Mouse (Mus musculus) hindbrain, embryonic 16.5 days (tissue): ENCODE results near the gene Jak1. TPM values are rescaled to one million over a fixed set of nuclear protein-coding genes. Genes with fewer than 3 reads are reported as not detected.
A peak's percentile ranks its signal among the peaks of the same experiment; 100 is the strongest.

Source experiments
- ATAC-seq: fragments of 200-750 bp; cut with Nextera tagmentation; 2 replicates; pipeline ENCODE4 v1.8.0; 2017; ENCODE audit warnings: moderate TSS enrichment, moderate library complexity
- H3K27ac ChIP-seq: fragments of 300-500 bp; sonication (generic); 2 replicates; pipeline ENCODE4 v1.5.1; 2014; ENCODE audit warnings: low read depth, mild to moderate bottlenecking, control low read depth, low read length, moderate library complexity
- H3K27me3 ChIP-seq: fragments of 300-500 bp; sonication (generic); replicated peaks from 2 replicates; pipeline ENCODE4 v1.6.1; 2014; ENCODE audit warnings: low read length; ENCODE audit not compliant: control insufficient read depth, insufficient read depth
- H3K36me3 ChIP-seq: fragments of 300-500 bp; sonication (generic); 2 replicates; pipeline ENCODE4 v1.6.1; 2014; ENCODE audit warnings: mild to moderate bottlenecking, low read length, moderate library complexity, mixed read lengths; ENCODE audit not compliant: control insufficient read depth, insufficient read depth
- H3K4me1 ChIP-seq: fragments of 300-500 bp; sonication (generic); 2 replicates; pipeline ENCODE4 v1.6.1; 2014; ENCODE audit warnings: low read depth, low read length; ENCODE audit not compliant: control insufficient read depth, insufficient read depth
- H3K4me2 ChIP-seq: fragments of 300-500 bp; sonication (generic); 2 replicates; pipeline ENCODE4 v1.6.1; 2014; ENCODE audit warnings: mild to moderate bottlenecking, low read length, control low read depth, moderate library complexity
- H3K4me3 ChIP-seq: fragments of 300-500 bp; sonication (generic); 2 replicates; pipeline ENCODE4 v1.5.1; 2014; ENCODE audit warnings: mild to moderate bottlenecking, low read length, control low read depth, moderate library complexity
- H3K9ac ChIP-seq: fragments of 300-500 bp; sonication (generic); 2 replicates; pipeline ENCODE4 v1.6.1; 2014; ENCODE audit warnings: low read depth, mild to moderate bottlenecking, control low read depth, low read length, moderate library complexity
- H3K9me3 ChIP-seq: fragments of 300-500 bp; sonication (generic); 2 replicates; pipeline ENCODE4 v1.6.1; 2014; ENCODE audit warnings: mild to moderate bottlenecking, low read length, moderate library complexity; ENCODE audit not compliant: control insufficient read depth
- WGBS: fragments of 180-500 bp; shearing (Covaris S2); extraction: QIAGEN DNeasy Blood & Tissue Kit; methylation state at CpG from one replicate; pipeline ENCODE4 v1.1.7; 2014; 5-methylcytosine and 5-hydroxymethylcytosine counted together
- polyA plus RNA-seq: library from polyadenylated mRNA; unstranded; fragments of >200 nt; fragmentation: Nextera tagmentation; extraction: Ambion mirVana; gene quantifications from 2 replicates; pipeline ENCODE4 v1.2.1, GENCODE M21; 2015

The Jak1 gene
- polyA plus RNA-seq, 1 experiment from 2014 or later: 89.4 TPM

GRCm38 (mm10) chr4:101217026-101217540 lies 48.0 kb downstream of the Jak1 start:
- H3K9ac ChIP-seq: no peak overlapping the region
- no peak for ATAC-seq
- H3K27ac ChIP-seq: no peak overlapping the region
- no peak overlapping the region for H3K4me2 ChIP-seq
- 81% methylated on average over 2 of the region's 2 CpGs for WGBS
- no peaks in the 10 kb centered on the region for H3K27me3 ChIP-seq
- H3K4me3 ChIP-seq: no peak overlapping the region
- H3K4me1 ChIP-seq: no peaks in the 10 kb centered on the region
- H3K9me3 ChIP-seq: no peaks in the 10 kb centered on the region
- H3K36me3 ChIP-seq: no peaks in the 10 kb centered on the region

GRCm38 (mm10) chr4:101216286-101216685 lies 48.8 kb downstream of the Jak1 start:
- no peaks in the 10 kb centered on the region for H3K27me3 ChIP-seq
- H3K9ac ChIP-seq: no peak overlapping the region
- no peak overlapping the region for H3K4me3 ChIP-seq
- 93% methylated on average over 4 of the region's 4 CpGs for whole genome bisulfite sequencing
- H3K36me3 ChIP-seq: no peaks in the 10 kb centered on the region
- no peak for ATAC-seq
- no peaks in the 10 kb centered on the region for H3K4me1 ChIP-seq
- H3K4me2 ChIP-seq: no peak overlapping the region
- no peaks in the 10 kb centered on the region for H3K9me3 ChIP-seq
- H3K27ac ChIP-seq: no peak overlapping the region

DNA sequence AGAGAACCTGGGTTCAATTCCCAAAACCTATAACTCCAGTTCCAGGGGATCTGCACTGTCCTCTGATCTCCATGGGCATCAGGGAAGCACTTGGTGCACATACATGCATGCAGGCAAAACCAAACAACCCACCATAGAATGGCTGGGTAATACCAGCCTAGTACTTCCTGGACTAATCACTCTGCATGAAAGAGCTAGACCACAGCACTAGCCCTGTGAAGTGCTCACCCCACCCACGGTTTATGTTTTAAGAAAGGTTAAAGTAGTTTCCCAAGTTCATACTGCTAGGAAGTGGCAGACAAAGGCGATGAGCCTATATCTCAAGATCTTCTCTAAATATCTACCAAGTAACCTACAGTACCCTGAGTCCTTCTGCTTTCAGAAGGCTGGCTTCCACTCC lies 51.6 kb downstream of the Jak1 start:
- no peak overlapping the region for H3K4me3 ChIP-seq
- no peaks in the 10 kb centered on the region for H3K27me3 ChIP-seq
- H3K36me3 ChIP-seq: no peaks in the 10 kb centered on the region
- no peak overlapping the region for H3K27ac ChIP-seq
- no peaks in the 10 kb centered on the region for H3K9me3 ChIP-seq
- no peak overlapping the region for H3K4me2 ChIP-seq
- 81% methylated on average over 2 of the region's 2 CpGs for WGBS
- H3K4me1 ChIP-seq: no peaks in the 10 kb centered on the region
- no peak for ATAC-seq
- H3K9ac ChIP-seq: no peak overlapping the region

GRCm38 (mm10) chr4:101207492-101207891 lies 57.6 kb downstream of the Jak1 start:
- H3K4me1 ChIP-seq: no peaks in the 10 kb centered on the region
- no peak overlapping the region for H3K4me3 ChIP-seq
- H3K4me2 ChIP-seq: no peak overlapping the region
- no peaks in the 10 kb centered on the region for H3K27me3 ChIP-seq
- no peaks in the 10 kb centered on the region for H3K9me3 ChIP-seq
- H3K36me3 ChIP-seq: no peaks in the 10 kb centered on the region
- H3K9ac ChIP-seq: no peak overlapping the region
- 82% methylated on average over 2 of the region's 2 CpGs for WGBS
- no peak overlapping the region for H3K27ac ChIP-seq
- ATAC-seq: no peak

GRCm38 (mm10) chr4:101203518-101203917 lies 61.6 kb downstream of the Jak1 start:
- H3K27ac ChIP-seq: no peak overlapping the region
- WGBS: 81% methylated on average over 1 of the region's 1 CpGs

DNA sequence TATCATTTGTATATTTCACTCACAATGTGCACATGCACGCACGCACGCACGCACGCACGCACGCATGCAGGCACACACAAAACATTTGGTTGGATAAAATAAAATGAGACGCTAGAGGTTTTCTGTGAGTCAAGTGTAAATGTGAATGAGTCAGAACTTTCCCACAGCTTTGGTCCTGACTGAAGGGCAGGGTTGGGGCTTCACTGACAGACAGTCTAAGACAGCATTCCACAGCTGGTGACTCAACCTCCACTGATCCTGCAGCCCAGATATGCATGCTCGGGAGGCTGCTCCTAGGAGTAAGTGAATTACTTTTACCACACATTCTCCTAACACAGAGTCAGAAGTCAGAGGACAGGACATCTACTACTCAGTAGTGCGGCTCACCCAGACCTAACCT lies 62.5 kb downstream of the Jak1 start:
- ATAC-seq: no peak

More at GRCm38 (mm10) chr4:101203518-101203917, 61.6 kb downstream of the Jak1 start:
- no peak overlapping the region for H3K4me2 ChIP-seq
- H3K9ac ChIP-seq: no peak overlapping the region
- H3K4me3 ChIP-seq: no peak overlapping the region
- ATAC-seq: no peak
- peaks cover 2% of the 10 kb centered on the region; the same call in 1 of the 2 replicates for H3K4me1 ChIP-seq
- no peaks in the 10 kb centered on the region for H3K36me3 ChIP-seq
- no peaks in the 10 kb centered on the region for H3K9me3 ChIP-seq
- H3K27me3 ChIP-seq: no peaks in the 10 kb centered on the region

GRCm38 (mm10) chr4:101199433-101200081 lies 65.5 kb downstream of the Jak1 start:
- Histone ChIP-seq H3K27ac (no peak overlapping the region), H3K36me3 (no peaks in the 10 kb centered on the region), H3K9ac (no peak overlapping the region), H3K4me1 (peaks cover 6% of the 10 kb centered on the region), H3K4me3 (no peak overlapping the region), H3K4me2 (no peak overlapping the region), H3K27me3 (no peaks in the 10 kb centered on the region), H3K9me3 (no peaks in the 10 kb centered on the region)
- no peak for ATAC-seq
- 94% methylated on average over 8 of the region's 8 CpGs for WGBS

More for the DNA sequence above, 62.5 kb downstream of the Jak1 start:
- no peak overlapping the region for H3K27ac ChIP-seq
- H3K4me3 ChIP-seq: no peak overlapping the region
- H3K36me3 ChIP-seq: no peaks in the 10 kb centered on the region
- no peaks in the 10 kb centered on the region for H3K9me3 ChIP-seq
- H3K4me2 ChIP-seq: no peak overlapping the region
- 93% methylated on average over 10 of the region's 10 CpGs for WGBS
- H3K27me3 ChIP-seq: no peaks in the 10 kb centered on the region
- H3K9ac ChIP-seq: no peak overlapping the region
- peaks cover 4% of the 10 kb centered on the region for H3K4me1 ChIP-seq

DNA sequence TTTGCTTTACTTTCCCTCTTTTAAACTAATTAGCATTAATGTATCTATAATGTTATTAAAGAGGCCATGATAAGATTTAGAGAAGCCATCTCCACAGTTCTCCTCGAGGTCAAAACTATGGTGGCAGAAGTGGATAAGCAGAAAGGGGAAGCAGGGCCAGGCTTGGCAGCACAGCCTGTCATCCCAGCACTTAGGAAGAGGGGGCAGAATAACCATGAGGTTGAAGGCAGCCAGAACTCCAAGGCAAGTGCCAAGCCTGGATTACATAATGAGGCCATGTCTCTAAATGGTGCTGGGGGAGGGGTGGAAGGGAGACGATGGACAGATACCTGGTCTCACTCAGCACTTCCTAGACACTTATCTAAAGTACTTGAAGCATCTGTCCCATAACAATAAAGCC lies 66.7 kb downstream of the Jak1 start:
- H3K4me1 ChIP-seq: peaks cover 6% of the 10 kb centered on the region
- no peaks in the 10 kb centered on the region for H3K36me3 ChIP-seq
- no peak overlapping the region for H3K4me3 ChIP-seq
- H3K27me3 ChIP-seq: no peaks in the 10 kb centered on the region
- H3K27ac ChIP-seq: no peak overlapping the region
- H3K9ac ChIP-seq: no peak overlapping the region
- 48% methylated on average over 2 of the region's 2 CpGs for WGBS
- peak; percentile 73; the same call in 1 of the 2 replicates for ATAC-seq
- no peaks in the 10 kb centered on the region for H3K9me3 ChIP-seq
- no peak overlapping the region for H3K4me2 ChIP-seq

- Histone ChIP-seq H3K4me3 (no peak overlapping the region), H3K9ac (no peak overlapping the region), H3K4me2 (no peak overlapping the region), H3K4me1 (peaks cover 6% of the 10 kb centered on the region), H3K27ac (no peak overlapping the region), H3K27me3 (no peaks in the 10 kb centered on the region), H3K36me3 (no peaks in the 10 kb centered on the region), H3K9me3 (no peaks in the 10 kb centered on the region)
- 51% methylated on average over 9 of the region's 9 CpGs for WGBS
- no peak for ATAC-seq
Observed at GRCm38 (mm10) chr4:101197421-101198170, 67.5 kb downstream of the Jak1 start.
